ENCODE assay signal across 21 mouse cellular contexts in genomic region chr7:96663336-96663735, GRCm38 (mm10).
A peak's percentile ranks its signal among the peaks of the same experiment; 100 is the strongest.
DNase-seq lines count a peak whose midpoint lies in the region; ATAC-seq and TF ChIP-seq lines count a peak whose summit lies in the region.
"Had no signal": no experiment of that assay in that cellular context is flagged by ENCODE, and none has a peak within 500 bp of the region (broad histone marks: within the 10 kb centered on the region; RNA-seq: fewer than 3 reads in every experiment).

No protein-coding gene starts in this region.

- no peak overlapping the region for H3K4me3 ChIP-seq in forebrain, embryonic 10.5 days
- no peak overlapping the region for H3K4me3 ChIP-seq in forebrain, embryonic 13.5 days
- no peak overlapping the region for H3K4me3 ChIP-seq in layer of hippocampus, adult 2 months
- H3K4me3 ChIP-seq in embryonic facial prominence, embryonic 10.5 days: no peak overlapping the region
- no peak overlapping the region for H3K4me3 ChIP-seq in hindbrain, postnatal 0 days (ENCODE audit: low read length)
- H3K4me3 ChIP-seq: heart, embryonic 13.5 days; limb, embryonic 12.5 days; liver, embryonic 12.5 days; myocyte had no signal

- H3K4me2 ChIP-seq in forebrain, embryonic 13.5 days: no peak overlapping the region
- H3K4me2 ChIP-seq in hindbrain, postnatal 0 days (ENCODE audit: low read depth, low read length): no peak overlapping the region
- H3K4me2 ChIP-seq: heart, embryonic 13.5 days; limb, embryonic 12.5 days; liver, embryonic 12.5 days; lung, embryonic 14.5 days had no signal

- no peak overlapping the region for H3K9ac ChIP-seq in forebrain, embryonic 13.5 days
- H3K9ac ChIP-seq in hindbrain, postnatal 0 days (replicated peaks; ENCODE audit: low read length): no peak overlapping the region
- H3K9ac ChIP-seq: heart, embryonic 13.5 days; limb, embryonic 12.5 days; liver, embryonic 12.5 days; lung, embryonic 14.5 days had no signal

- no peak for DNase-seq in forebrain, embryonic 10.5 days (ENCODE audit: extremely low spot score, low spot score)
- no peak for DNase-seq in layer of hippocampus, adult 2 months (ENCODE audit: low spot score in 2 of 2)
- DNase-seq in layer of hippocampus, postnatal 14 days (ENCODE audit: low spot score in 2 of 2): no peak
- DNase-seq in embryonic facial prominence, embryonic 10.5 days (ENCODE audit: low spot score): no peak
- DNase-seq in hindbrain, postnatal 0 days (ENCODE audit: low spot score): peak; percentile 49
- DNase-seq in kidney, postnatal 36 days: no peak
- no peak for DNase-seq in adrenal gland, postnatal 10 days
- DNase-seq: cerebellum, adult 8-10 months; kidney, adult 8-10 months; kidney, postnatal 14 days; lung, embryonic 14.5 days; lung, postnatal 36 days; right cerebral cortex, postnatal 25 days; thymus, postnatal 25 days had no signal

- peak overlapping the region; percentile 61 for H3K27ac ChIP-seq in forebrain, embryonic 10.5 days
- H3K27ac ChIP-seq in forebrain, embryonic 13.5 days: no peak overlapping the region; the same call in 1 of the 2 replicates
- peak overlapping the region; percentile 15; the same call in 1 of the 2 replicates for H3K27ac ChIP-seq in layer of hippocampus, adult 2 months
- peak overlapping the region; percentile 25 for H3K27ac ChIP-seq in embryonic facial prominence, embryonic 10.5 days (replicated peaks)
- no peak overlapping the region for H3K27ac ChIP-seq in hindbrain, postnatal 0 days
- H3K27ac ChIP-seq: heart, embryonic 13.5 days; limb, embryonic 12.5 days; liver, embryonic 12.5 days had no signal

- no peak for ATAC-seq in forebrain, embryonic 13.5 days
- ATAC-seq in hindbrain, postnatal 0 days: peak; percentile 73
- ATAC-seq: activated CD4-positive, CD25-positive, alpha-beta regulatory T cell, adult 4 months; liver, embryonic 12.5 days had no signal

- H3K4me1 ChIP-seq in forebrain, embryonic 10.5 days: peaks cover 74% of the 10 kb centered on the region
- H3K4me1 ChIP-seq in forebrain, embryonic 13.5 days: peaks cover 50% of the 10 kb centered on the region
- H3K4me1 ChIP-seq in embryonic facial prominence, embryonic 10.5 days: peaks cover 86% of the 10 kb centered on the region
- H3K4me1 ChIP-seq in hindbrain, postnatal 0 days (ENCODE audit: insufficient read depth, low read length): peaks cover 4% of the 10 kb centered on the region; the same call in 1 of the 2 replicates
- H3K4me1 ChIP-seq: liver, embryonic 12.5 days had no signal

- H3K9me3 ChIP-seq in forebrain, embryonic 10.5 days: no peaks in the 10 kb centered on the region
- H3K9me3 ChIP-seq in forebrain, embryonic 13.5 days (replicated peaks): no peaks in the 10 kb centered on the region
- H3K9me3 ChIP-seq in embryonic facial prominence, embryonic 10.5 days: no peaks in the 10 kb centered on the region
- H3K9me3 ChIP-seq in hindbrain, postnatal 0 days (ENCODE audit: low read length): no peaks in the 10 kb centered on the region
- H3K9me3 ChIP-seq: heart, embryonic 13.5 days; limb, embryonic 12.5 days; liver, embryonic 12.5 days had no signal

- TF ChIP-seq CTCF in layer of hippocampus, adult 2 months (conservative IDR thresholded peaks at IDR 0.05): no peak
- TF ChIP-seq CTCF in hindbrain, postnatal 0 days (IDR thresholded peaks at IDR 0.05; ENCODE audit: low read depth): no peak

- WGBS in forebrain, embryonic 10.5 days: 79% methylated on average over 7 of the region's 7 CpGs
- WGBS in forebrain, embryonic 13.5 days: 74% methylated on average over 7 of the region's 7 CpGs
- WGBS in embryonic facial prominence, embryonic 10.5 days: 79% methylated on average over 7 of the region's 7 CpGs
- 45% methylated on average over 7 of the region's 7 CpGs for WGBS in hindbrain, postnatal 0 days

- H3K36me3 ChIP-seq in forebrain, embryonic 10.5 days (replicated peaks): peaks cover 5% of the 10 kb centered on the region; the same call in 1 of the 2 replicates
- H3K36me3 ChIP-seq in forebrain, embryonic 13.5 days (ENCODE audit: poor library complexity, severe bottlenecking): no peaks in the 10 kb centered on the region
- H3K36me3 ChIP-seq in embryonic facial prominence, embryonic 10.5 days (replicated peaks): no peaks in the 10 kb centered on the region
- no peaks in the 10 kb centered on the region for H3K36me3 ChIP-seq in hindbrain, postnatal 0 days (ENCODE audit: insufficient read depth, low read length)
- H3K36me3 ChIP-seq: G1E; heart, embryonic 13.5 days; limb, embryonic 12.5 days; liver, embryonic 12.5 days had no signal

- H3K27me3 ChIP-seq in forebrain, embryonic 10.5 days (ENCODE audit: poor library complexity, severe bottlenecking): peaks cover 100% of the 10 kb centered on the region
- H3K27me3 ChIP-seq in forebrain, embryonic 13.5 days: peaks cover 33% of the 10 kb centered on the region
- peaks cover under 1% of the 10 kb centered on the region; the same call in 1 of the 2 replicates for H3K27me3 ChIP-seq in embryonic facial prominence, embryonic 10.5 days (replicated peaks; ENCODE audit: low read depth, poor library complexity, severe bottlenecking)
- no peaks in the 10 kb centered on the region for H3K27me3 ChIP-seq in hindbrain, postnatal 0 days (ENCODE audit: insufficient read depth, low read length)

Comparison
In these comparisons a context has a peak if more than half of its experiments do, and no peak if none do; other contexts are left out.
1. H3K27ac ChIP-seq: peak in forebrain, embryonic 10.5 days (single experiment), layer of hippocampus, adult 2 months (single experiment) and embryonic facial prominence, embryonic 10.5 days (single experiment); none in forebrain, embryonic 13.5 days (single experiment) and hindbrain, postnatal 0 days (single experiment).